ENCODE assay signal across 10 mouse cellular contexts in the genomic region with DNA sequence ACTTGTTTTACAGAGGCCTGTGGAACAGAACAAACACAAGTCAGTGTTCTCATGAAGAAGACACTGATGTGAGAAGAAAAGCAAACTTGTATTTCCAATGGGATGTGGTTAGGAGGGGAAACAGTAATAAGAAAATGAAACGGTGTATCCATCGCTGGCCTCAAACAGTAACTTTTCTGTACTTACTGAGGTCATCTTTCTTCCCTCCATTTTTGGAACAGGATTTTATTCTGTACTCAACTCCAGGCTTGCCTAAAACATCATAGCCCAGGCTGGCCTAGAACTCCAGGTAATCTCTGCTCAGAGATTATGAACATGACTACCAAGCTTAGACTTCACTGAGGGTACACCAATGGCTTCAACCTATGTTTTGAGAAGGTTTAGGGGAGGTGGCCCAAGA. TPM values are rescaled to one million over a fixed set of nuclear protein-coding genes. Genes with fewer than 3 reads are reported as not detected.
A peak's percentile ranks its signal among the peaks of the same experiment; 100 is the strongest.
DNase-seq lines count a peak whose midpoint lies in the region; ATAC-seq lines count a peak whose summit lies in the region.
"Had no signal": no experiment of that assay in that cellular context is flagged by ENCODE, and none has a peak within 500 bp of the region (broad histone marks: within the 10 kb centered on the region; RNA-seq: fewer than 3 reads in every experiment).

No protein-coding gene starts in this region.

- no peak overlapping the region for H3K27ac ChIP-seq in kidney, embryonic 15.5 days
- H3K27ac ChIP-seq in embryonic facial prominence, embryonic 11.5 days (replicated peaks; ENCODE audit: low read depth, low read length): no peak overlapping the region
- peak overlapping the region; percentile 88; the same call in 1 of the 2 replicates for H3K27ac ChIP-seq in intestine, embryonic 16.5 days (ENCODE audit: low read length)
- H3K27ac ChIP-seq in midbrain, embryonic 16.5 days (ENCODE audit: low read length): no peak overlapping the region

- intact Hi-C loops in left cerebral cortex, postnatal 4 days (cut with DNase I): no loop called here
- intact Hi-C loops in left cerebral cortex, postnatal 25 days (cut with DNase I): no loop called here

- no peaks in the 10 kb centered on the region for H3K27me3 ChIP-seq in kidney, embryonic 15.5 days
- H3K27me3 ChIP-seq in embryonic facial prominence, embryonic 11.5 days (ENCODE audit: control insufficient read depth, insufficient read depth, low read length): no peaks in the 10 kb centered on the region
- no peaks in the 10 kb centered on the region for H3K27me3 ChIP-seq in intestine, embryonic 16.5 days (replicated peaks; ENCODE audit: control insufficient read depth, insufficient read depth, low read length)
- H3K27me3 ChIP-seq in midbrain, embryonic 16.5 days (ENCODE audit: control insufficient read depth, insufficient read depth, low read depth, low read length): no peaks in the 10 kb centered on the region
- H3K27me3 ChIP-seq: Patski had no signal

- H3K4me2 ChIP-seq in kidney, embryonic 15.5 days: peak overlapping the region; percentile 71
- peak overlapping the region; percentile 78 for H3K4me2 ChIP-seq in embryonic facial prominence, embryonic 11.5 days (ENCODE audit: low read depth, low read length)
- peak overlapping the region; percentile 66 for H3K4me2 ChIP-seq in intestine, embryonic 16.5 days (ENCODE audit: low read depth, low read length)
- peak overlapping the region; percentile 74 for H3K4me2 ChIP-seq in midbrain, embryonic 16.5 days (ENCODE audit: low read length)

- peaks cover 81% of the 10 kb centered on the region for H3K36me3 ChIP-seq in kidney, embryonic 15.5 days
- H3K36me3 ChIP-seq in embryonic facial prominence, embryonic 11.5 days (replicated peaks; ENCODE audit: control insufficient read depth, insufficient read depth, low read depth, low read length): peaks cover 45% of the 10 kb centered on the region
- H3K36me3 ChIP-seq in intestine, embryonic 16.5 days (ENCODE audit: control insufficient read depth, insufficient read depth, low read length): peaks cover 44% of the 10 kb centered on the region
- peaks cover 49% of the 10 kb centered on the region for H3K36me3 ChIP-seq in midbrain, embryonic 16.5 days (ENCODE audit: control insufficient read depth, insufficient read depth, low read length)

- no peak for ATAC-seq in kidney, embryonic 15.5 days (replicated peaks; ENCODE audit: low FRiP score)
- ATAC-seq in embryonic facial prominence, embryonic 11.5 days (replicated peaks; ENCODE audit: insufficient number of reproducible peaks, low FRiP score, low TSS enrichment, low read depth): no peak
- no peak for ATAC-seq in intestine, embryonic 16.5 days
- ATAC-seq in midbrain, embryonic 16.5 days: no peak

- 90% methylated on average over 2 of the region's 2 CpGs for WGBS in kidney, embryonic 15.5 days
- WGBS in embryonic facial prominence, embryonic 11.5 days: 92% methylated on average over 2 of the region's 2 CpGs
- WGBS in intestine, embryonic 16.5 days: 82% methylated on average over 2 of the region's 2 CpGs
- 92% methylated on average over 2 of the region's 2 CpGs for WGBS in midbrain, embryonic 16.5 days

- H3K9ac ChIP-seq in kidney, embryonic 15.5 days: peak overlapping the region; percentile 92; the same call in 1 of the 2 replicates
- H3K9ac ChIP-seq in embryonic facial prominence, embryonic 11.5 days (replicated peaks; ENCODE audit: low read length): peak overlapping the region; percentile 84; the same call in 1 of the 2 replicates
- peak overlapping the region; percentile 94 for H3K9ac ChIP-seq in intestine, embryonic 16.5 days (ENCODE audit: low read depth, low read length)
- peak overlapping the region; percentile 90; the same call in 1 of the 2 replicates for H3K9ac ChIP-seq in midbrain, embryonic 16.5 days (ENCODE audit: low read depth, low read length)

- H3K9me3 ChIP-seq in kidney, embryonic 15.5 days (replicated peaks): no peaks in the 10 kb centered on the region
- no peaks in the 10 kb centered on the region for H3K9me3 ChIP-seq in embryonic facial prominence, embryonic 11.5 days (replicated peaks; ENCODE audit: control insufficient read depth, low read length)
- no peaks in the 10 kb centered on the region for H3K9me3 ChIP-seq in intestine, embryonic 16.5 days (ENCODE audit: control insufficient read depth, low read length)
- no peaks in the 10 kb centered on the region for H3K9me3 ChIP-seq in midbrain, embryonic 16.5 days (replicated peaks; ENCODE audit: control insufficient read depth, low read length, poor library complexity, severe bottlenecking)

- no peak for DNase-seq in kidney, adult 9 months
- DNase-seq in embryonic facial prominence, embryonic 11.5 days (ENCODE audit: low spot score): no peak
- DNase-seq in right cerebral cortex, postnatal 14 days: no peak
- DNase-seq in left cerebral cortex, postnatal 4 days: no peak
- DNase-seq in left cerebral cortex, postnatal 25 days (ENCODE audit: low spot score in 2 of 2): no peak
- DNase-seq: cerebellum, postnatal 25 days had no signal

- H3K4me1 ChIP-seq in kidney, embryonic 15.5 days: peaks cover 67% of the 10 kb centered on the region
- peaks cover 12% of the 10 kb centered on the region for H3K4me1 ChIP-seq in embryonic facial prominence, embryonic 11.5 days (ENCODE audit: control insufficient read depth, insufficient read depth, low read length)
- H3K4me1 ChIP-seq in intestine, embryonic 16.5 days (ENCODE audit: control insufficient read depth, insufficient read depth, low read length): peaks cover 36% of the 10 kb centered on the region
- peaks cover 21% of the 10 kb centered on the region for H3K4me1 ChIP-seq in midbrain, embryonic 16.5 days (ENCODE audit: control insufficient read depth, insufficient read depth, low read length)

- H3K4me3 ChIP-seq in kidney, embryonic 15.5 days (replicated peaks): peak overlapping the region; percentile 84
- H3K4me3 ChIP-seq in embryonic facial prominence, embryonic 11.5 days (ENCODE audit: low read depth, low read length): peak overlapping the region; percentile 88
- H3K4me3 ChIP-seq in intestine, embryonic 16.5 days (ENCODE audit: low read length): peak overlapping the region; percentile 91
- H3K4me3 ChIP-seq in midbrain, embryonic 16.5 days (ENCODE audit: low read depth, low read length): peak overlapping the region; percentile 73

RNA-seq across cellular contexts. Expression of a gene that starts 1.1 kb away (rescaled TPM):
- 112 and 122 TPM in 2 replicates for polyA plus RNA-seq in kidney, embryonic 15.5 days (2015; fragmentation: Nextera tagmentation; extraction: Ambion mirVana)
- polyA plus RNA-seq in embryonic facial prominence, embryonic 11.5 days (2014; fragmentation: Nextera tagmentation; extraction: Ambion mirVana): 79.6 and 88.2 TPM in 2 replicates
- 109 and 115 TPM in 2 replicates for polyA plus RNA-seq in intestine, embryonic 16.5 days (2015; fragmentation: Nextera tagmentation; extraction: Ambion mirVana)
- polyA plus RNA-seq in midbrain, embryonic 16.5 days (2015; fragmentation: Nextera tagmentation; extraction: Ambion mirVana): 80.7 and 85.6 TPM in 2 replicates
- total RNA-seq in left cerebral cortex, postnatal 4 days (2021): 10 to 100 TPM; 44.1 to 49.7 TPM
- total RNA-seq in left cerebral cortex, postnatal 25 days (2021): 10 to 100 TPM; 67.8 to 73.7 TPM

RNA-seq across cellular contexts. Expression of a gene that starts 7.3 kb away (rescaled TPM):
- polyA plus RNA-seq in kidney, embryonic 15.5 days (2015; fragmentation: Nextera tagmentation; extraction: Ambion mirVana): 1,039 and 1,041 TPM in 2 replicates
- 815 and 826 TPM in 2 replicates for polyA plus RNA-seq in embryonic facial prominence, embryonic 11.5 days (2014; fragmentation: Nextera tagmentation; extraction: Ambion mirVana)
- polyA plus RNA-seq in intestine, embryonic 16.5 days (2015; fragmentation: Nextera tagmentation; extraction: Ambion mirVana): 1,204 and 1,241 TPM in 2 replicates
- 662 and 691 TPM in 2 replicates for polyA plus RNA-seq in midbrain, embryonic 16.5 days (2015; fragmentation: Nextera tagmentation; extraction: Ambion mirVana)
- total RNA-seq in left cerebral cortex, postnatal 4 days (2021): 100 to 1,000 TPM; 528 to 548 TPM
- 100 to 1,000 TPM; 562 to 564 TPM for total RNA-seq in left cerebral cortex, postnatal 25 days (2021)

RNA-seq across cellular contexts. Expression of a gene that starts 8.1 kb away (rescaled TPM):
- 52.6 and 53.0 TPM in 2 replicates for polyA plus RNA-seq in kidney, embryonic 15.5 days (2015; fragmentation: Nextera tagmentation; extraction: Ambion mirVana)
- polyA plus RNA-seq in embryonic facial prominence, embryonic 11.5 days (2014; fragmentation: Nextera tagmentation; extraction: Ambion mirVana): 41.5 and 42.3 TPM in 2 replicates
- 61.8 and 63.4 TPM in 2 replicates for polyA plus RNA-seq in intestine, embryonic 16.5 days (2015; fragmentation: Nextera tagmentation; extraction: Ambion mirVana)
- polyA plus RNA-seq in midbrain, embryonic 16.5 days (2015; fragmentation: Nextera tagmentation; extraction: Ambion mirVana): 35.0 and 37.4 TPM in 2 replicates
- total RNA-seq in left cerebral cortex, postnatal 4 days (2021): 10 to 100 TPM; 18.4 to 18.9 TPM
- total RNA-seq in left cerebral cortex, postnatal 25 days (2021): 10 to 100 TPM; 23.4 to 24.7 TPM

RNA-seq across cellular contexts. Expression of a gene that starts 16.8 kb away (rescaled TPM):
- polyA plus RNA-seq in kidney, embryonic 15.5 days (2015; fragmentation: Nextera tagmentation; extraction: Ambion mirVana): 6.3 and 7.0 TPM in 2 replicates
- 3.6 and 3.8 TPM in 2 replicates for polyA plus RNA-seq in embryonic facial prominence, embryonic 11.5 days (2014; fragmentation: Nextera tagmentation; extraction: Ambion mirVana)
- 4.2 and 4.4 TPM in 2 replicates for polyA plus RNA-seq in intestine, embryonic 16.5 days (2015; fragmentation: Nextera tagmentation; extraction: Ambion mirVana)
- 11.7 and 12.4 TPM in 2 replicates for polyA plus RNA-seq in midbrain, embryonic 16.5 days (2015; fragmentation: Nextera tagmentation; extraction: Ambion mirVana)
- 1 to 10 TPM; 4.9 to 5.5 TPM for total RNA-seq in left cerebral cortex, postnatal 4 days (2021)
- total RNA-seq in left cerebral cortex, postnatal 25 days (2021): 1 to 10 TPM; 8.3 to 9.5 TPM

RNA-seq across cellular contexts. Expression of a gene that starts 17.4 kb away (rescaled TPM):
- 102 and 103 TPM in 2 replicates for polyA plus RNA-seq in kidney, embryonic 15.5 days (2015; fragmentation: Nextera tagmentation; extraction: Ambion mirVana)
- polyA plus RNA-seq in embryonic facial prominence, embryonic 11.5 days (2014; fragmentation: Nextera tagmentation; extraction: Ambion mirVana): 73.0 and 85.7 TPM in 2 replicates
- polyA plus RNA-seq in intestine, embryonic 16.5 days (2015; fragmentation: Nextera tagmentation; extraction: Ambion mirVana): 86.0 and 91.7 TPM in 2 replicates
- 108 and 113 TPM in 2 replicates for polyA plus RNA-seq in midbrain, embryonic 16.5 days (2015; fragmentation: Nextera tagmentation; extraction: Ambion mirVana)
- 10 to 100 TPM; 86.2 to 90.4 TPM for total RNA-seq in left cerebral cortex, postnatal 4 days (2021)
- 10 to 100 TPM; 42.5 to 46.0 TPM for total RNA-seq in left cerebral cortex, postnatal 25 days (2021)
